Mouse (Mus musculus) spleen, adult 12 weeks (tissue): ENCODE data around the gene 0610009B22Rik.
A peak's percentile ranks its signal among the peaks of the same experiment; 100 is the strongest.

Experiments used
- DNase-seq: peaks from one replicate; pipeline ENCODE4 v3.0.0; 2022; ENCODE audit warnings: low spot score

The 0610009B22Rik gene

GRCm38 (mm10) chr11:51658705-51659104, 30.0 kb downstream of the 0610009B22Rik start:
- DNase-seq: no peak

GRCm38 (mm10) chr11:51658291-51658690, 30.4 kb downstream of the 0610009B22Rik start:
- DNase-seq: no peak

GRCm38 (mm10) chr11:51656798-51657521, 31.7 kb downstream of the 0610009B22Rik start:
- DNase-seq: no peak

GRCm38 (mm10) chr11:51654891-51655290, 33.8 kb downstream of the 0610009B22Rik start:
- DNase-seq: no peak

- no peak for DNase-seq
Observed at GRCm38 (mm10) chr11:51653736-51654135, 34.9 kb downstream of the 0610009B22Rik start.

GRCm38 (mm10) chr11:51652889-51653418, 35.7 kb downstream of the 0610009B22Rik start:
- DNase-seq: no peak

- DNase-seq: no peak
Observed at GRCm38 (mm10) chr11:51650691-51651515, 37.8 kb downstream of the 0610009B22Rik start, which contains the start of the genes N4bp3 and D930048N14Rik. TSS of gene N4bp3 (minus strand) at chr11:51650842. TSS of gene D930048N14Rik (plus strand) at chr11:51650954.

GRCm38 (mm10) chr11:51650261-51650660, 38.4 kb downstream of the 0610009B22Rik start:
- no peak for DNase-seq

GRCm38 (mm10) chr11:51649889-51650199, 38.8 kb downstream of the 0610009B22Rik start:
- DNase-seq: no peak

- no peak for DNase-seq
Observed at GRCm38 (mm10) chr11:51649111-51649888, 39.4 kb downstream of the 0610009B22Rik start.

- no peak for DNase-seq
Observed at GRCm38 (mm10) chr11:51648566-51648965, 40.1 kb downstream of the 0610009B22Rik start.

GRCm38 (mm10) chr11:51646751-51647667, 41.7 kb downstream of the 0610009B22Rik start:
- DNase-seq: no peak

GRCm38 (mm10) chr11:51646245-51646644, 42.4 kb downstream of the 0610009B22Rik start:
- no peak for DNase-seq

GRCm38 (mm10) chr11:51645293-51645692, 43.4 kb downstream of the 0610009B22Rik start:
- no peak for DNase-seq

GRCm38 (mm10) chr11:51644217-51644616, 44.5 kb downstream of the 0610009B22Rik start:
- DNase-seq: no peak

- DNase-seq: no peak
Observed at GRCm38 (mm10) chr11:51643761-51644160, 44.9 kb downstream of the 0610009B22Rik start.

GRCm38 (mm10) chr11:51643202-51643601, 45.5 kb downstream of the 0610009B22Rik start:
- DNase-seq: no peak

- no peak for DNase-seq
Observed at GRCm38 (mm10) chr11:51640748-51641147, 47.9 kb downstream of the 0610009B22Rik start.

- no peak for DNase-seq
Observed at GRCm38 (mm10) chr11:51638497-51638896, 50.2 kb downstream of the 0610009B22Rik start.

- peak; percentile 51 for DNase-seq
Observed at GRCm38 (mm10) chr11:51637971-51638414, 50.7 kb downstream of the 0610009B22Rik start.

GRCm38 (mm10) chr11:51636323-51636684, 52.4 kb downstream of the 0610009B22Rik start:
- peak; percentile 64 for DNase-seq
